Comparison of ENCODE assay signal across 22 mouse cellular contexts in the genomic region with DNA sequence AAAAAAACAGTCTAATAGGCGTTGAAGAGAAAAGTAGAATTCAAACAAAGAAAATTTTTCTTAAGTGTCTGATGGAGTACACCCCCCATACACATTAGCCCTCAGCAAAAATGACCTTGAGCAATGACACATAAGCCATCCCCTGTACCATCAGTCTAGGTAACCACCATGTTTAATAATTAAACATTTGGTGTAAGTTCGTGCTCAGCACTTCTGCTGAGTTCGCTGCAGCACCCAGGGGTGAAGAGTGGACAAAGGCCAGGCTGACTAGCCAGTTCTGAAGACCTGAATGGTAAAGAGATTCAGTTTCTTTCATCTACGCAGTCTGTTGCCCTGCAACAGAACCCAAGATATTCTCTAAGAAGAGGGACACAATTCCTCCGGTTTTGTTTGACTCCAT.
DNase-seq lines count a peak whose midpoint lies in the region; ATAC-seq lines count a peak whose summit lies in the region.
"Had no signal": no experiment of that assay in that cellular context is flagged by ENCODE, and none has a peak within 500 bp of the region (broad histone marks: within the 10 kb centered on the region; RNA-seq: fewer than 3 reads in every experiment).

No protein-coding gene starts in this region.

- DNase-seq in midbrain, embryonic 10.5 days (ENCODE audit: low spot score), result no peak
- DNase-seq in kidney, adult 9 months, result peak; percentile 76
- DNase-seq in kidney, postnatal 10 days, result peak; percentile 43
- DNase-seq in kidney, postnatal 4 days, result peak; percentile 22 to 42
- DNase-seq in layer of hippocampus, adult 9-10 months (ENCODE audit: low spot score), result no peak
- DNase-seq: adrenal gland, adult 2 months; adrenal gland, postnatal 25 days; cerebellum, adult 11 months; cerebellum, adult 8-10 months; cerebellum, postnatal 25 days; forebrain, postnatal 0 days; gastrocnemius, postnatal 36 days; heart, adult 11 months; heart, postnatal 36 days had no signal

- H3K4me1 ChIP-seq in midbrain, embryonic 13.5 days (replicated peaks), result peaks cover 28% of the 10 kb centered on the region
- H3K4me1 ChIP-seq in midbrain, embryonic 10.5 days, result peaks cover 25% of the 10 kb centered on the region
- no peaks in the 10 kb centered on the region for H3K4me1 ChIP-seq in intestine, embryonic 15.5 days (replicated peaks)
- H3K4me1 ChIP-seq in forebrain, embryonic 13.5 days, result peaks cover 26% of the 10 kb centered on the region

- WGBS in midbrain, embryonic 13.5 days, result 80% methylated on average over 5 of the region's 5 CpGs
- 82% methylated on average over 5 of the region's 5 CpGs for WGBS in midbrain, embryonic 10.5 days
- WGBS in intestine, embryonic 15.5 days, result 62% methylated on average over 5 of the region's 5 CpGs
- 78% methylated on average over 5 of the region's 5 CpGs for WGBS in forebrain, embryonic 13.5 days

- no peak overlapping the region for H3K9ac ChIP-seq in midbrain, embryonic 13.5 days (replicated peaks)
- no peak overlapping the region for H3K9ac ChIP-seq in intestine, embryonic 15.5 days
- no peak overlapping the region for H3K9ac ChIP-seq in forebrain, embryonic 13.5 days
- H3K9ac ChIP-seq: embryonic facial prominence, embryonic 12.5 days; forebrain, postnatal 0 days; heart, embryonic 13.5 days; hindbrain, embryonic 12.5 days had no signal

- no peak overlapping the region for H3K4me3 ChIP-seq in midbrain, embryonic 13.5 days (replicated peaks)
- no peak overlapping the region for H3K4me3 ChIP-seq in midbrain, embryonic 10.5 days
- H3K4me3 ChIP-seq in intestine, embryonic 15.5 days (replicated peaks), result no peak overlapping the region
- no peak overlapping the region for H3K4me3 ChIP-seq in forebrain, embryonic 13.5 days
- H3K4me3 ChIP-seq: embryonic facial prominence, embryonic 12.5 days; heart, embryonic 13.5 days; hindbrain, embryonic 12.5 days had no signal

- ATAC-seq in midbrain, embryonic 13.5 days, result no peak
- no peak for ATAC-seq in intestine, embryonic 15.5 days
- ATAC-seq in forebrain, embryonic 13.5 days, result no peak
- ATAC-seq: forebrain, postnatal 0 days; hindbrain, postnatal 0 days had no signal

- H3K27me3 ChIP-seq in midbrain, embryonic 13.5 days, result no peaks in the 10 kb centered on the region
- H3K27me3 ChIP-seq in midbrain, embryonic 10.5 days (ENCODE audit: low read depth, poor library complexity, severe bottlenecking), result no peaks in the 10 kb centered on the region
- H3K27me3 ChIP-seq in intestine, embryonic 15.5 days (replicated peaks), result no peaks in the 10 kb centered on the region
- no peaks in the 10 kb centered on the region for H3K27me3 ChIP-seq in forebrain, embryonic 13.5 days
- H3K27me3 ChIP-seq: CH12.LX; embryonic facial prominence, embryonic 12.5 days; heart, embryonic 13.5 days; hindbrain, embryonic 12.5 days had no signal

- no peak overlapping the region for H3K4me2 ChIP-seq in midbrain, embryonic 13.5 days (replicated peaks)
- H3K4me2 ChIP-seq in intestine, embryonic 15.5 days (replicated peaks), result no peak overlapping the region
- H3K4me2 ChIP-seq in forebrain, embryonic 13.5 days, result no peak overlapping the region
- H3K4me2 ChIP-seq: embryonic facial prominence, embryonic 12.5 days; heart, embryonic 13.5 days; hindbrain, embryonic 12.5 days had no signal

- peak overlapping the region; percentile 14; the same call in 1 of the 2 replicates for H3K27ac ChIP-seq in midbrain, embryonic 13.5 days
- H3K27ac ChIP-seq in midbrain, embryonic 10.5 days (replicated peaks), result no peak overlapping the region
- no peak overlapping the region for H3K27ac ChIP-seq in intestine, embryonic 15.5 days
- H3K27ac ChIP-seq in forebrain, embryonic 13.5 days, result no peak overlapping the region
- H3K27ac ChIP-seq: embryonic facial prominence, embryonic 12.5 days; heart, embryonic 13.5 days; hindbrain, embryonic 12.5 days; hindbrain, postnatal 0 days had no signal

- no peaks in the 10 kb centered on the region for H3K36me3 ChIP-seq in midbrain, embryonic 13.5 days
- H3K36me3 ChIP-seq in midbrain, embryonic 10.5 days, result no peaks in the 10 kb centered on the region
- H3K36me3 ChIP-seq in intestine, embryonic 15.5 days, result no peaks in the 10 kb centered on the region
- no peaks in the 10 kb centered on the region for H3K36me3 ChIP-seq in forebrain, embryonic 13.5 days (ENCODE audit: poor library complexity, severe bottlenecking)
- H3K36me3 ChIP-seq: embryonic facial prominence, embryonic 12.5 days; heart, embryonic 13.5 days; hindbrain, embryonic 12.5 days had no signal

- no peaks in the 10 kb centered on the region for H3K9me3 ChIP-seq in midbrain, embryonic 13.5 days
- H3K9me3 ChIP-seq in midbrain, embryonic 10.5 days (replicated peaks), result no peaks in the 10 kb centered on the region
- H3K9me3 ChIP-seq in intestine, embryonic 15.5 days, result no peaks in the 10 kb centered on the region
- H3K9me3 ChIP-seq in forebrain, embryonic 13.5 days (replicated peaks), result no peaks in the 10 kb centered on the region
- H3K9me3 ChIP-seq: embryonic facial prominence, embryonic 12.5 days; heart, embryonic 13.5 days; hindbrain, embryonic 12.5 days had no signal

Comparison
In these comparisons a context has a peak if more than half of its experiments do, and no peak if none do; other contexts are left out.
1. DNase-seq: peak in kidney, adult 9 months (single experiment), kidney, postnatal 10 days (single experiment) and kidney, postnatal 4 days (2 of 2); none in midbrain, embryonic 10.5 days (single experiment) and layer of hippocampus, adult 9-10 months (single experiment).